Mouse (Mus musculus): Measurements from ENCODE around the gene Mcfd2. TPM values are rescaled to one million over a fixed set of nuclear protein-coding genes. Genes with fewer than 3 reads are reported as not detected.

Gene Mcfd2
- total and polyA plus RNA-seq, 3 experiments = 24.7 to 41.9 (median 39.1) TPM

DNA sequence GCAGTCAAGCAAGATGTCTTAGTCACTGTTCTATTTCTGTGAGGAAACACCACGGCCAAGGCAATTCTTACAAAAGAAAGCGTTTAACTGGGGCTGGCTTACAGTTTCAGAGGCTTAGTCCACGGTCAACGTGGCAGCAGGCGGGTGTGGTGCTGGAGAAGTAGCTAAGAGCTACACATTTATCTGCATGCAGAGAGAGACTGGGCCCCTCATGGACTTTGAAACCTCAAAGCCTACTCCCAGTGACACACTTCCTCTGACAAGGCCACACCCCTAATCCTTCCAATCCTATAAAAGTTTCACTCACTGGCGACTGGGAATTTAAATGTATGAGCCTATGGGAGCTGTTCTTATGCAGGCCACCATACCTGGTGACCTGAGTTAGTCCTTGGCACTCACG, 30.0 kb upstream of the Mcfd2 start:
- H3K27ac ChIP-seq (ENCODE audit: insufficient read depth, low read depth) = no peak overlapping the region
- H3K4me2 ChIP-seq (ENCODE audit: insufficient read depth, low read depth, poor library complexity, severe bottlenecking) = no peak overlapping the region
- DNase-seq (ENCODE audit: extremely low read depth) = no peak
- H3K27me3 ChIP-seq (replicated peaks) = no peaks in the 10 kb centered on the region
- H3K9ac ChIP-seq (ENCODE audit: insufficient read depth, low read depth) = no peak overlapping the region
- in situ Hi-C loops (cut with MboI; ENCODE audit: low pct_ligation_motif_present, low pct_unique_long_range_greater_than_20kb, low sequenced_read_pairs) (no loop called here), dilution Hi-C loops (cut with MboI; ENCODE audit: extremely low pct_ligation_motif_present, extremely low pct_unique_long_range_greater_than_20kb, low sequenced_read_pairs) (no loop called here)
- H3K4me3 ChIP-seq (replicated peaks in 1 of 3; ENCODE audit: low read depth in 2 of 3, low read length in 2 of 3, poor library complexity in 1 of 3) = no peak overlapping the region
- H3K36me3 ChIP-seq (replicated peaks in 1 of 2; ENCODE audit: control insufficient read depth in 1 of 2, insufficient read depth in 1 of 2, low read length in 1 of 2) = peaks cover 12 to 58% of the 10 kb centered on the region in 2 experiments
- no peaks in the 10 kb centered on the region for H3K9me3 ChIP-seq (replicated peaks; ENCODE audit: low read length)
- TF ChIP-seq TBP (conservative IDR thresholded peaks at IDR 0.05; ENCODE audit: low read depth, low read length) = no peak
- TF ChIP-seq ZMIZ1 (IDR thresholded peaks at IDR 0.05; ENCODE audit: low read depth, low read length) = no peak
- TF ChIP-seq BHLHE40 (IDR thresholded peaks at IDR 0.05; ENCODE audit: low read depth, low read length) = no peak
- no peak for TF ChIP-seq MAFK (IDR thresholded peaks at IDR 0.05; ENCODE audit: insufficient replicate concordance, low read length)
- TF ChIP-seq ZKSCAN1 (IDR thresholded peaks at IDR 0.05; ENCODE audit: borderline replicate concordance, low read depth, low read length) = no peak
- TF ChIP-seq CTCF (conservative IDR thresholded peaks at IDR 0.05 in 1 of 2, IDR thresholded peaks at IDR 0.05 in 1 of 2; ENCODE audit: low read depth in 2 of 2, low read length in 2 of 2) = no peak
- no peak for TF ChIP-seq MXI1 (IDR thresholded peaks at IDR 0.05; ENCODE audit: low read depth, low read length)
- TF ChIP-seq SMC3 (IDR thresholded peaks at IDR 0.05; ENCODE audit: low read depth, low read length) = no peak
- TF ChIP-seq PAX5 (IDR thresholded peaks at IDR 0.05; ENCODE audit: low read length) = no peak
- no peak for TF ChIP-seq NELFE (IDR thresholded peaks at IDR 0.05; ENCODE audit: low read depth, low read length)
- TF ChIP-seq JUND (conservative IDR thresholded peaks at IDR 0.05; ENCODE audit: low read depth, low read length) = no peak
- no peak for TF ChIP-seq RAD21 (IDR thresholded peaks at IDR 0.05; ENCODE audit: low read depth, low read length)
- TF ChIP-seq TCF12 (IDR thresholded peaks at IDR 0.05; ENCODE audit: low read depth, low read length) = no peak
- no peak for TF ChIP-seq USF1 (IDR thresholded peaks at IDR 0.05; ENCODE audit: low read depth, low read length)
- TF ChIP-seq MAX (IDR thresholded peaks at IDR 0.05; ENCODE audit: low read length) = no peak
- no peak for TF ChIP-seq CHD1 (IDR thresholded peaks at IDR 0.05; ENCODE audit: low read depth, low read length)
- peaks cover 8 to 25% of the 10 kb centered on the region in 2 experiments for H3K4me1 ChIP-seq (ENCODE audit: control insufficient read depth in 1 of 2, insufficient read depth in 2 of 2)
- H3K79me2 ChIP-seq (replicated peaks; ENCODE audit: control insufficient read depth, extremely low read depth, insufficient read depth, poor library complexity, severe bottlenecking) = no peaks in the 10 kb centered on the region

DNA sequence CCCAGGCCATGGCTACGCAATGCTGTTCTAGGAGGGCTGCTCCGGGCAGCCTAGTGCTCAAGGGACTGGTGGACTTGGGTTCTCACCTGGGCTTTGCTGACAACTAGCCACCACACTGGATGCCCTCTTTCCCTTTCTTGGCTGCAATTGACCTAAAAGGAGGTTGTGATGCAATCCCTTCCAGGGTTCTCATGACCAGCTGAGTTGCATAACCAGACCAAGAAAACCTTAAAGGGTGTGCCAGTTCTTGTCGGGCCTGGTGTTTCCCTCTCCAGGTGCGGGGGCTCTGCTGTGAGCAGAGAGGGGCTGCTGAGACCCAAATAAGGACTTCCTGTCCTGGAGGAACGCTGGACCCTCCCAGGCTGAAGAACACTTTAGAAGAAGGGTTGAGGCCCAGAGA, 27.4 kb upstream of the Mcfd2 start:
- H3K4me3 ChIP-seq (replicated peaks in 1 of 3; ENCODE audit: low read depth in 2 of 3, low read length in 2 of 3, poor library complexity in 1 of 3) = no peak overlapping the region
- H3K36me3 ChIP-seq (replicated peaks in 1 of 2; ENCODE audit: control insufficient read depth in 1 of 2, insufficient read depth in 1 of 2, low read length in 1 of 2) = peaks cover 12 to 60% of the 10 kb centered on the region in 2 experiments
- in situ Hi-C loops (cut with MboI; ENCODE audit: low pct_ligation_motif_present, low pct_unique_long_range_greater_than_20kb, low sequenced_read_pairs) (no loop called here), dilution Hi-C loops (cut with MboI; ENCODE audit: extremely low pct_ligation_motif_present, extremely low pct_unique_long_range_greater_than_20kb, low sequenced_read_pairs) (no loop called here)
- no peaks in the 10 kb centered on the region for H3K9me3 ChIP-seq (replicated peaks; ENCODE audit: low read length)
- no peak overlapping the region for H3K9ac ChIP-seq (ENCODE audit: insufficient read depth, low read depth)
- H3K27me3 ChIP-seq (replicated peaks) = no peaks in the 10 kb centered on the region
- H3K27ac ChIP-seq (ENCODE audit: insufficient read depth, low read depth) = no peak overlapping the region
- no peak for TF ChIP-seq MAFK (IDR thresholded peaks at IDR 0.05; ENCODE audit: insufficient replicate concordance, low read length)
- TF ChIP-seq POLR2AphosphoS2 (IDR thresholded peaks at IDR 0.05; ENCODE audit: low read depth, low read length) = no peak
- TF ChIP-seq PAX5 (IDR thresholded peaks at IDR 0.05; ENCODE audit: low read length) = no peak
- no peak for TF ChIP-seq RCOR1 (conservative IDR thresholded peaks at IDR 0.05; ENCODE audit: low read depth, low read length)
- TF ChIP-seq ZKSCAN1 (IDR thresholded peaks at IDR 0.05; ENCODE audit: borderline replicate concordance, low read depth, low read length) = no peak
- no peak for TF ChIP-seq E2F4 (IDR thresholded peaks at IDR 0.05; ENCODE audit: insufficient replicate concordance, low read depth, low read length)
- no peak for TF ChIP-seq POLR2A (IDR thresholded peaks at IDR 0.05; ENCODE audit: low read depth, low read length)
- no peak overlapping the region for H3K4me2 ChIP-seq (ENCODE audit: insufficient read depth, low read depth, poor library complexity, severe bottlenecking)
- peaks cover 0 to under 1% of the 10 kb centered on the region in 2 experiments; a peak in 1 of 4 replicates for H3K4me1 ChIP-seq (ENCODE audit: control insufficient read depth in 1 of 2, insufficient read depth in 2 of 2)
- no peaks in the 10 kb centered on the region for H3K79me2 ChIP-seq (replicated peaks; ENCODE audit: control insufficient read depth, extremely low read depth, insufficient read depth, poor library complexity, severe bottlenecking)
- no peak for DNase-seq (ENCODE audit: extremely low read depth)
